Mouse (Mus musculus) heart, postnatal 10 days (tissue): ENCODE results near the gene Zfp14. TPM values are rescaled to one million over a fixed set of nuclear protein-coding genes. Genes with fewer than 3 reads are reported as not detected.

ENCODE experiments used
- DNase-seq, 2 experiments: peaks; one replicate each; pipeline ENCODE4 v3.0.0; 2021
- intact Hi-C: fragments of 180-260 bp; cut with DNase I; formaldehyde crosslinking; loops from one replicate; pipeline ENCODE4 v1.15.1; 2025
- total RNA-seq, 2 experiments: library from RNA; stranded (reverse); gene quantifications; 2 replicates each; pipeline ENCODE4 v1.2.3; 2021

The Zfp14 gene
- total RNA-seq, 2 experiments from 2014 or later: 1.6 to 2.6 TPM

- no peak for DNase-seq
- intact Hi-C loops: no loop called here
Observed at GRCm38 (mm10) chr7:30031379-30031778, 19.8 kb downstream of the Zfp14 start.

- intact Hi-C loops: no loop called here
- DNase-seq: no peak
Observed at GRCm38 (mm10) chr7:30030677-30031076, 20.5 kb downstream of the Zfp14 start.

GRCm38 (mm10) chr7:30028572-30028971 lies 22.6 kb downstream of the Zfp14 start:
- intact Hi-C loops: loop anchor here (5.0 kb wide), 1 partner anchor 179 kb away; no protein-coding TSS in a partner anchor
- DNase-seq: no peak

DNA sequence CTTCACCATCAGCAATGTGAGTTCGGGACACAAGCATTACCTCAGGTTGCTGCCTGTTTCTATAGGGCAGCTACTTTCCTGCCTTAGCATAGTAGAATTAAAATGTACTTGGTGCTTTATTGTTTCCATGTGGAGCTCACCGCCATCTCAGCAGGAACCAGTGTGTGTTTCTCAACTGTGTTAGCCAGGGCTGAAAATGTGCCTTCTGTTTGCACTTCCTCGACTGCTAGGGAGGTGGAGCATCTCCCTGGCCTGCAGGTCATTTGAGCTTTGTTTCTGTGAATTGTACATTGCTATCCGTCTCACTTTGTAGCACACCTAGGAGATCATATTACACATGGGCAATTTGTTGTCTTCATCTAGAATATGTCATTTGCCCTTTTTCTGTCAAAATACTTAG lies 23.8 kb downstream of the Zfp14 start:
- DNase-seq: no peak
- intact Hi-C loops: loop anchor here (5.0 kb wide), 1 partner anchor 180 kb away; no protein-coding TSS in a partner anchor

GRCm38 (mm10) chr7:30025358-30025757 lies 25.8 kb downstream of the Zfp14 start:
- DNase-seq: no peak
- intact Hi-C loops: loop anchor here (5.0 kb wide), 1 partner anchor 182 kb away; no protein-coding TSS in a partner anchor

- intact Hi-C loops: no loop called here
- peak in 1 of 2 experiments; percentile 20 for DNase-seq
Observed at GRCm38 (mm10) chr7:30023800-30024199, 27.4 kb downstream of the Zfp14 start.

DNA sequence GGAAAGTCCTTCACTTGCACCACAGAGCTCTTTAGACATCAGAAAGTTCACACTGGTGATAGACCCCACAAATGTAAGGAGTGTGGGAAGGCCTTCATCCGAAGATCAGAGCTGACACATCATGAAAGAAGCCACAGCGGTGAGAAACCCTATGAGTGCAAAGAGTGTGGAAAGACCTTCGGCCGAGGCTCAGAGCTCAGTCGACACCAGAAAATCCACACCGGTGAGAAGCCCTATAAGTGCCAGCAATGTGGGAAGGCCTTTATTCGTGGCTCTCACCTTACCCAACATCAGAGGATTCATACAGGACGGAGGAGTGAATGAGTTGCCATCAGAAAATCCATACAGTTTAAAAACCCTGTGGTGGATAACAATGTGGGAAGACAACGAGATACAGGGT lies 27.9 kb downstream of the Zfp14 start:
- no peak for DNase-seq
- intact Hi-C loops: no loop called here

- no peak for DNase-seq
- intact Hi-C loops: no loop called here
Observed at GRCm38 (mm10) chr7:30019543-30019942, 31.6 kb downstream of the Zfp14 start.

DNA sequence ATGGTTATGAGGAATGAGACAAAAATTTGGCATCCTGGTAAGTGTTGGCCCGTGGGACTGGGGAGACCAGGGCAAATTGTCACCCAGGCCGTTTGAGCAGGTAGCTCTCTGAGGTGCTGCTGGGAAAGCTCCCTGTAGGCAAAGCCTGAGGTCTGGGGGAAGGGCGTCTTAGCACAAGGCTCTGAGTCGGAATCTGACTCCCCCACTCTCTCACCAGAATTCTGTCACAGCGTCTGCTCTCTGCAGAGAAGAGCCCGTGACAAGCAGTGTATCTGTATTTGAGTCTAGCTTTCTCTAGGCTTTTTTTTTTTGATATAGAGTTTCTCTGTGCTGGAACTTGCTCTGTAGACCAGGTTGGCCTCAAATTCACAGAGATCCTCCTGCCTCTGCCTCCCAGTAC lies 34.0 kb downstream of the Zfp14 start:
- DNase-seq: no peak
- intact Hi-C loops: no loop called here

DNA sequence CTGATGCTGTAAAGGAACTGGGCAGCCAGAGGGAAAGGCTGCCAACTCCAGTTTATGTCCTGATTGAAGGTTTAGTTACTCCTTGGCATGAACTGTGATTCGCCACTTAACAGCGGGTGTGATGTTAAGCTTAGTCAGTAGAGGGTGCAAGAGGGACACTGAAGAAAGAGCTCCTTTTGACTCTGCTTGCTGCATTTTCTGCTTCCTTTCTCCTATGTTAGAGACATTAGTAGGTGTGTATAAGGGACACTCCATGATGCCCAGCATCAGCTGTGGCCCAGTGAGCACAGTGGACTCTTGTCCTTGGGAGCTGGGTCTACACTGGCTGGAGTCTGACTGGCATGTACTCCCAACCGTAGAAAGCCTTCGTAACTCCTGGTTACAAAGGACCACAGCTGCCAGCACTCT lies 38.2 kb downstream of the Zfp14 start:
- intact Hi-C loops: loop anchor here (2.0 to 5.0 kb wide), 2 partner anchors 78 to 204 kb away; partner anchors contain the start of genes Gm26920 and Zfp566
- peak; percentile 62 to 73 for DNase-seq

- DNase-seq: no peak
- intact Hi-C loops: loop anchor here (5.0 kb wide), 1 partner anchor 207 kb away; no protein-coding TSS in a partner anchor
Observed at GRCm38 (mm10) chr7:30010551-30011195, 40.5 kb downstream of the Zfp14 start.

- intact Hi-C loops: loop anchor here (5.0 kb wide), 1 partner anchor 208 kb away; no protein-coding TSS in a partner anchor
- peak; percentile 79 to 83 for DNase-seq
Observed at GRCm38 (mm10) chr7:30009321-30010085, 41.7 kb downstream of the Zfp14 start.

DNA sequence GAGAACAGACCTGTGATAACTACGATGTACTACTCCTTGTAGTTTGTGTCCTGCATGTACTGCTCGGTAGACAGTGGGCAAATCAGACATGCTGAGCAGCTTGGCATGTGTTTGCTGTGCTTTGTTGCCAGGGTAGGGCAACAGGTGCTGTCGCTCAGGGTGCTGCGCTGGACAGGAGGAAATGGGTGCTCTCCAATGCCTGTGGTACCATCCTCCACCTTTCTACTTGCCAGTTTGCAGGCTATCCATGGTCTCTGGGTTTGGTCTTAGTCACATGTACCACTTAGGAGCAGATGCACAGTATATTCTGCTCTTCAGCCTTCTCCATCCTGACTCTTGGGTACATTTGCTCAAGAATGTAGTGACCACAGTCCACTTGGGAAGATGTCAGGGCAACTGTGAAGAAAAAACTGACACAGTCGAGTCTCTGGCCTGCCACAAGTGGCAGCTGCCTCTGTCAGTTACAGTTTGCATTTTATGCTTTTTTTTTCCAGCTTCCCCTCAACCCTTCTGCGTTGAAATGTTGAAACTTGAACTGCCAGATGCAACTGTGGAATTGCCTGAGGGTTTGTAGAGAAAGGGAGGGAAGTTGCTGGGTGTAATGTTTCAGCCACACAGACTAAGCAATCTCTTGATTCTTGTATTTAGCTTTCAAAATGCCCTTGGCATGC lies 43.0 kb downstream of the Zfp14 start:
- no peak for DNase-seq
- intact Hi-C loops: no loop called here

DNA sequence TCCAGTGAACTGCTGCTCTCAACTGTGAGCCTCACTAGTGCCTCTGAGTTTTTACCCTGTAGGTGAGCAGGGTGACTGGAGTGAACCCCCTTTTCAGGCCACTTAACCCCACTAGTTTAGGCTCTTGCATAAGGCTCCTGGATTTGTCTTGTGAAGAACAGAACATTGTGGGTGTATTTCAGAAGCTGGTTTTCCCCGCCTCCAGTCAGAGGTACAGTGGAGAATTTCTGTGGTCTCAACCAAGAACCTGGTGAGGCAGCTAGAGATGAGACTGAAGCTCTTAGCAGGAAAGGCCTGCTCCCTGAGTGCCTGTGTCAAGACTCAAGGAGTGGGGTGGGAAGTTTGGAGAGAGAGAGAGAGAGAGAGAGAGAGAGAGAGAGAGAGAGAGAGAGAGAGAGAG lies 43.6 kb downstream of the Zfp14 start:
- intact Hi-C loops: no loop called here
- DNase-seq: no peak

- DNase-seq: no peak
- intact Hi-C loops: loop anchor here (5.0 kb wide), 1 partner anchor 48 kb away; the partner anchor contains the start of gene Zfp74
Observed at GRCm38 (mm10) chr7:30000601-30001000, 50.6 kb downstream of the Zfp14 start.

- intact Hi-C loops: no loop called here
- no peak for DNase-seq
Observed at GRCm38 (mm10) chr7:29995134-29995533, 56.0 kb downstream of the Zfp14 start.

- DNase-seq: no peak
- intact Hi-C loops: no loop called here
Observed at GRCm38 (mm10) chr7:29993340-29993739, 57.8 kb downstream of the Zfp14 start.

GRCm38 (mm10) chr7:29992698-29993097 lies 58.5 kb downstream of the Zfp14 start:
- intact Hi-C loops: no loop called here
- DNase-seq: no peak

GRCm38 (mm10) chr7:29989031-29989430 lies 62.1 kb downstream of the Zfp14 start:
- DNase-seq: no peak

DNA sequence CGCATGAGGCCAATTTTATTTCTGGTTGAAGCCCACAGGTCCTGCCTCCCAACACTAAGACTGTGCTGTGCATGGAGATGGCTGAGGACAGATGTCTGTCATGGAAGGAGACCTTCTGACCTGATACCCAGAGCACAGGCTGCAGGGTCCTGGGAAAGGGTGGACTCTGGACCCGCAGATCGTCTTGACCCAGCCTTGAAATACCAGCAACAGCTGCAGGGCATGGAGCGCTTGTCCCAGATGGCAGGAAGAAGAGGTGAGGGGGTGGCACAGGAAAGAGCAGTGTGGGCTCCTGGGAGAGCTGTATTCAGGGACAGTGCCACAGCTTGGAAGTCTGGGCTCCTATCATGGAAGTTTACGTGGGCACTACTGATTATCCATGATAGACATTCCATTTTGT lies 63.6 kb downstream of the Zfp14 start:
- intact Hi-C loops: no loop called here
- DNase-seq: no peak

More at GRCm38 (mm10) chr7:29989031-29989430, 62.1 kb downstream of the Zfp14 start:
- intact Hi-C loops: no loop called here
